In genomic region chr4:39697565-39697964, GRCm38 (mm10) we compare ENCODE assay signal across 10 mouse cellular contexts.
DNase-seq lines count a peak whose midpoint lies in the region; ATAC-seq and TF ChIP-seq lines count a peak whose summit lies in the region.
"Had no signal": no experiment of that assay in that cellular context is flagged by ENCODE, and none has a peak within 500 bp of the region (broad histone marks: within the 10 kb centered on the region; RNA-seq: fewer than 3 reads in every experiment).

No protein-coding gene starts in this region.

- TF ChIP-seq EP300 in stomach, postnatal 0 days (optimal IDR thresholded peaks at IDR 0.05): no peak

- H3K27me3 ChIP-seq in kidney, adult 2 months (replicated peaks; ENCODE audit: control insufficient read depth, insufficient read depth, low read length): no peaks in the 10 kb centered on the region
- no peaks in the 10 kb centered on the region for H3K27me3 ChIP-seq in kidney, embryonic 14.5 days (ENCODE audit: control insufficient read depth, insufficient read depth, low read length)
- H3K27me3 ChIP-seq in stomach, postnatal 0 days (ENCODE audit: control insufficient read depth, insufficient read depth, low read length): no peaks in the 10 kb centered on the region
- H3K27me3 ChIP-seq: limb, embryonic 12.5 days; stomach, embryonic 15.5 days had no signal

- H3K4me3 ChIP-seq in kidney, adult 2 months (ENCODE audit: insufficient read depth, low read depth, low read length): no peak overlapping the region
- no peak overlapping the region for H3K4me3 ChIP-seq in kidney, embryonic 14.5 days (ENCODE audit: low read length)
- H3K4me3 ChIP-seq in stomach, postnatal 0 days (ENCODE audit: low read depth, low read length): no peak overlapping the region
- H3K4me3 ChIP-seq: limb, embryonic 12.5 days; stomach, embryonic 15.5 days had no signal

- H3K4me2 ChIP-seq in kidney, embryonic 14.5 days (replicated peaks; ENCODE audit: low read depth, low read length): no peak overlapping the region
- no peak overlapping the region for H3K4me2 ChIP-seq in stomach, postnatal 0 days (replicated peaks; ENCODE audit: low read depth)
- H3K4me2 ChIP-seq: limb, embryonic 12.5 days; stomach, embryonic 15.5 days had no signal

- peak; percentile 66 for DNase-seq in kidney, adult 2 months
- peak; percentile 72 for DNase-seq in cerebellum, adult 11-12 months
- peak; percentile 56 to 87 for DNase-seq in frontal cortex, adult 2 months (ENCODE audit: extremely low spot score in 1 of 2, low spot score in 1 of 2)
- peak; percentile 25 to 39 for DNase-seq in kidney, postnatal 25 days
- peak; percentile 13 to 15 for DNase-seq in lung, adult 18-20 months
- DNase-seq in stomach, postnatal 0 days (ENCODE audit: low spot score): peak; percentile 61

- peak; percentile 64 for TF ChIP-seq CTCF in kidney, adult 2 months (conservative IDR thresholded peaks at IDR 0.05; ENCODE audit: insufficient read depth, insufficient read length, low read depth, low read length)
- TF ChIP-seq CTCF in stomach, postnatal 0 days (IDR thresholded peaks at IDR 0.05; ENCODE audit: low read depth): peak; percentile 70

- no peak for TF ChIP-seq POLR2A in kidney, adult 2 months (IDR thresholded peaks at IDR 0.05; ENCODE audit: low read depth, low read length)

- ATAC-seq in kidney, embryonic 14.5 days (ENCODE audit: low FRiP score, low TSS enrichment): no peak
- ATAC-seq in stomach, postnatal 0 days (ENCODE audit: low FRiP score, low TSS enrichment): no peak
- ATAC-seq in megakaryocyte progenitor cell, adult 5-6 weeks (replicated peaks; ENCODE audit: poor library complexity): no peak

- no peaks in the 10 kb centered on the region for H3K4me1 ChIP-seq in kidney, adult 2 months (ENCODE audit: control insufficient read depth, insufficient read depth, low read length)
- H3K4me1 ChIP-seq in kidney, embryonic 14.5 days (ENCODE audit: control insufficient read depth, insufficient read depth, low read length): no peaks in the 10 kb centered on the region
- no peaks in the 10 kb centered on the region for H3K4me1 ChIP-seq in stomach, postnatal 0 days (replicated peaks; ENCODE audit: control insufficient read depth, insufficient read depth)
- H3K4me1 ChIP-seq: stomach, embryonic 15.5 days had no signal

- 38% methylated on average over 5 of the region's 5 CpGs for WGBS in kidney, adult 2 months
- WGBS in kidney, embryonic 14.5 days: 50% methylated on average over 5 of the region's 5 CpGs
- WGBS in stomach, postnatal 0 days: 29% methylated on average over 5 of the region's 5 CpGs

- no peaks in the 10 kb centered on the region for H3K36me3 ChIP-seq in kidney, adult 2 months (ENCODE audit: control insufficient read depth, insufficient read depth, low read length)
- no peaks in the 10 kb centered on the region for H3K36me3 ChIP-seq in kidney, embryonic 14.5 days (ENCODE audit: control insufficient read depth, insufficient read depth, low read length)
- H3K36me3 ChIP-seq in stomach, postnatal 0 days (ENCODE audit: control insufficient read depth, insufficient read depth, low read length): no peaks in the 10 kb centered on the region
- H3K36me3 ChIP-seq: limb, embryonic 12.5 days; stomach, embryonic 15.5 days had no signal

- H3K9ac ChIP-seq in kidney, embryonic 14.5 days (ENCODE audit: low read depth, low read length): no peak overlapping the region
- no peak overlapping the region for H3K9ac ChIP-seq in stomach, postnatal 0 days (ENCODE audit: low read length)
- H3K9ac ChIP-seq: limb, embryonic 12.5 days; stomach, embryonic 15.5 days had no signal

- no peaks in the 10 kb centered on the region for H3K9me3 ChIP-seq in kidney, embryonic 14.5 days (ENCODE audit: control insufficient read depth, low read length)
- H3K9me3 ChIP-seq in stomach, postnatal 0 days (ENCODE audit: control insufficient read depth, low read length): no peaks in the 10 kb centered on the region
- H3K9me3 ChIP-seq: limb, embryonic 12.5 days; stomach, embryonic 15.5 days had no signal

- H3K27ac ChIP-seq in kidney, adult 2 months (ENCODE audit: insufficient read depth, low read depth, low read length): no peak overlapping the region
- H3K27ac ChIP-seq in kidney, embryonic 14.5 days (ENCODE audit: low read depth, low read length): no peak overlapping the region
- no peak overlapping the region for H3K27ac ChIP-seq in stomach, postnatal 0 days (replicated peaks)
- H3K27ac ChIP-seq: limb, embryonic 12.5 days; stomach, embryonic 15.5 days had no signal

Comparison
In these comparisons a context has a peak if more than half of its experiments do, and no peak if none do; other contexts are left out.
1. DNase-seq: peak in every context shown above with its lines; median percentile 72 in cerebellum, adult 11-12 months; 72 in frontal cortex, adult 2 months; 66 in kidney, adult 2 months; 61 in stomach, postnatal 0 days; 32 in kidney, postnatal 25 days; 14 in lung, adult 18-20 months.